Mouse (Mus musculus) retina, postnatal 1 day (tissue): Measurements from ENCODE around the gene Frmd8.

Experiments
- DNase-seq: peaks from one replicate; pipeline ENCODE4 v3.0.0-alpha.2; 2012

Frmd8 gene

DNA sequence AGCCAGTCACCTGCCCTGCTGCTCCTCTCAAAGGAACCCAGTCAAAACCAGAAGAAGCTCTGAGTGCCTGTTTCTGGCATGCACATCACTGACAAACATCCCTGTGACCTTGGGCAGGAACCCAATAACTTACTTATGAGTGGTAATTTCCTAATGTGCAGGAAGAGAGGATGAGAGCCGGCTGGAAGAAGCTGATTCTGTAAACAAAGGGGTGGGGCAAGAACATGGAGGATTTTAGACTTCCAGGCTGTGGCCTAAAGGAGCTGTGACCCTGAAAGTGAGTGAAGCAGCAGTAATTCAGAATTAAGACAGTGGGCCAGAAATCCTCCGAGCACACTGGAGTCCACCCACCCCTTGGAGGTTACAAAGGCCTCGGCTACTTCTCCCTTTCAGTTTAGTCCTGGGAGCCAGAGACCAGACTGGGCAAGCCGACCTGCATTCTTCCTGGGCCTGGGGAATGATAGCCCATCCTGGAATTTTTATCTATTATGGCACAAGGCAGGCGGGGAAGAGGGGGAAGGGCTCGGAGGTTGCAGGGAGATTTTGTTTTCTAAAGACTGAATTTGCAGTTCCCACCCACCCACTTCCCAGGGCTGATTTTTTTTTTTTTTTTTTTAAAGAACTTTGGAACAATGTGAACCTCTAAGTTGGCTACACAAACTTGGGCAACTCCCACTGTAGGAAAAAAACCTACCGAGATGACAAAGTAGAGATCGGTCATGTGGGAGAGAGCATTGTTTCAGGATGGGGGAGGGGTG is 68.8 kb downstream of the Frmd8 start:
- peak; percentile 71 for DNase-seq

DNA sequence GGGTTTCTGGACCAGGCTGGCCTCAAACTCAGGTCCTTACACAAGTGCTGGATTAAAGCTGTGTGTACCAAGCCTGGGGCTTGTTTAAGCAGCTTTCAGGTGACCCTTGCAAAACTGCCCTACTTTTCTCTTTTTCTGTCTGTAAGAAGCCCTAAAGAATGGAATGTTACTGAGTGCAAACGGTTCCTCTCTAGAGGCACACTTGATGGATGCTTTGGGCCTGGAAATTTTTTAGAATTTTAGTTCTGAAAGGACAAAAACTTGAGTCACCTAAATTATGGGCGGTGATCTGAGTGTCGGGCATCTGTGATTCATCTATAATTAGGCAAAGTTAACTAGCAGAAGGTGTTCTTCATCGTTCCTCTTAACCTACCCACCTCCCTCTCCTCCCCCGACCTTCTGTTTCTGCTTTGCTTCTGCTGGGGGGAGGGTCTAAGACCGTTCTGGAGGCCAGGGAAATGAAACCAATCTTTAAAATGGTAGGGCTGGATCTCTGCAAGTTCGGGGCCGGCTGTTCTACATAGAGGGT is 70.6 kb downstream of the Frmd8 start:
- DNase-seq: no peak

DNA sequence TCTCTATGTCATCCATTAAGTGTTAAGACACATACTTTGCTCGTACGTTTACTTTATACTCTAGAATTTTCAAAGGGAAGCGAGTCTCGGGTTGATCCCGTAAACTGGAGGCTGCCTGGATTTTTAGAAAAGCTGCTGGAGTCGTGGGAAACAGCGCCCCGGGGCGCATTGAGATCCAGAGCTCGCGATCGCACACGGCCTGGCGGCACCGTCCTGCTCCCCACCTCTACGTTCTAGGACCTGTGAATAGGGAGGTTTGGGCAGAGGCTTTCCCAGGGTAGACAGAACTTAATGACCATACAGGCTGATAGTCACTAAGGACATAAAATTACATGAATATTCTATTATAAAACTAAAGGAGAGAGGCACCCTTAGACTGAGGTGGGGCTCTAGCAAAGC is 71.2 kb downstream of the Frmd8 start:
- DNase-seq: no peak

DNA sequence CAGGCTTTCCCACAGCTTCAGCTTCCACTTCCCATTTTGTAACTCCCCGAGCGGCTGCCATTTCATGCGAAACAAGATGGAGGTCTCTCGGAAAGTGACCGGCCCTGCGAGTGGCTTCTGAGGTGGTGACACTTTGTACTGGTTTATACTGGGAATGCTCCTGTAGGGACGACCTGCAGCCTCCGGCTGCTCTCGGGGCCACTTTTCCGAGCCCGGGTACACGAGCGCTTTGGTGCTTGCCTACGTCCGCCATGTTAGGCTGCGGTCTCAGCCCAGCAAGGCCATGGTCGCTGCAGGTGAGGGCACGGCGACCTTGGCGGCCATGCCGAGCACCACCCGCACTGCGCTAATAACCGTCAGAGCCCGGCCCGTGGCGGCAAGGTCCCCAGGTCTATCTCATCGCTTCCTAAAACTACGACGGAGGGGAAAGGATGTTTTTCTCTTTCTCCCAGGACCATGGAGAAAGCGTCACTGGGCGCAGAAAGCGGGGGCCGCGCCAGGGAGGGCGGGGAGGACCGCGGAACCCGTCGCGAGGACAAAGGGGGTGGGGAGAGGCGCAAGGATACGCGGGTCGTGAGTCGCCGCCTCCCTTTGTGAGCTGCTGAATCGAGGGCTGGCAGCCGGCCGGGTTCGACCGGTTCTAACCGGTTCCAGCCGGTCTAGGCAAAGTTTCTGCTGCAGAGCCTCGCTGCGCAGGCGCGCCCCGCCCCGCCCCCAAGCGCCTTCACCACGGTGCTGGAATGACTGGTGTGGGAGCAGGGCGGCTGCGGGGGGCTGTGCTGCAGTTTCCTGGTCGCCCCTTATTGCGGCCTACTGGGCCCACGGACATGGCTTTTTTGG is 71.8 kb downstream of the Frmd8 start:
- peak; percentile 99 for DNase-seq

DNA sequence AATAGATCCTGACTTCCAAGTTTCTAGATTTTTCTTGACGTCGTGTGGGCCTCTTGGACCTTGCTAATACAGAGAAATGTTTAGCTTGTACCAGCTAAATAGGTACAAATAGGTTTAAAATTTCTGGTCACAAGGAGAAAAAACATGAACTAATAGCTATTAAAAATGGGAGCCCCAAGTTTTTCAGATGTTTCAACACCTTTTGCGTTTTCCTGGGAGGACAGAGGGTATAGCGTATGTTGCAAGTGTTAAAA is 72.4 kb downstream of the Frmd8 start:
- DNase-seq: no peak

DNA sequence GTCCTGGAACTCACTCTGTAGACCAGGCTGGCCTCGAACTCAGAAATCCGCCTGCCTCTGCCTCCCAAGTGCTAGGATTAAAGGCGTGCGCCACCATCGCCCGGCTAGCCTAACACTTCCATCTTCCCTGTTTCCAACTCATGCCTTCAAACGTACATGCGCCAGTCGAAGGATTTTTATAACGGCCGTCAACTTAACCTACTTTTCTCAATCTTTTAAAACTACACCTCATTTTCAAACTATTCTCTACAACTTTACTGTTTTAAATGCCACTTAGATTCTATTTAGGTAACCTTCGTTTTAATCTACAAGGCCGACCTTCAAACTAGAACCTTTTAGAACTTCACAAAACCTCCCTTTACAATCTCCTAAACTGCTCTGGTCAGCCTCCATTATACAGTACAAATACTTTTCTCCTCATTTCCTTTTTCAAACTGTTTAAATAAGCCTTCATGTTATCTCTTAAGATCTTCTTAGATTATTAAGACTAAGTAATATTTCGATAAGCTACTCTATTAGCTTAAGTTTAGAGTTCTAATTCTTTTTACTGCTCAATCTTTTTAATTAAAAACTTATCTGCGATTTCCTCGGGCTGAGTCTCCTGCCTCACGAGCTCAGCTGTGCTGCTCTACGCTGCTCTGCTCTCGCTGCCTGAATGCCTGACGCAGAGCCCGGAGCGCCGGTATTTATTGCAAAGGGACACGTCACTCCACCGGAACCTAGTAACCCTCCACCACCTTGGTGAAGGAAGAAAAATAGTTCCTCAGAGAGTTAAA is 72.9 kb downstream of the Frmd8 start:
- peak; percentile 98 for DNase-seq

DNA sequence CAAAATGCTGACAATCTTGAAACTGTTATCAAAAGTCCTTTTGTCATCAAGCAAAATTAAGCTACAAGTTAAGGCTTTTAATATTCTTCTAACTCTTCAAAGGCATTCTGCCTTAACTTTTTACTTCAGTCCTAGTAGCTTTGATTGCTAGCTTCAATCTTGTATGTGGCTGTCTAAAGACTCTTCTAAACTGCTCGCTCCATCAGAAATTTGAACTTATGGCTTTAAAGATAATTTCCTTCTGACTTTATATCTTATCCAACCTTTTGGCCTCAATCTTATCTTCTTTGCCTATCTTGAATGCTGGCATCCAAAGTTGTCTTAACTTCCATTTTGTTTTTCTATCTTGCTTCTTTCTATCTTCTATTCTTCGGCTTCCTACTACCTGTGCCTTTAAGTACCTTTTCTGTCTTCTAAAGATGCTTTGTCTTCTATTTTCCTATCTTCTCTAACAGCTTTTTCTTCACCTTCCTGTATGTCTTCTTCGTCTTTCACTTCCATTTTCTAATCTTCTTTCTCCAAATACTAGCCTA is 73.6 kb downstream of the Frmd8 start:
- DNase-seq: no peak

DNA sequence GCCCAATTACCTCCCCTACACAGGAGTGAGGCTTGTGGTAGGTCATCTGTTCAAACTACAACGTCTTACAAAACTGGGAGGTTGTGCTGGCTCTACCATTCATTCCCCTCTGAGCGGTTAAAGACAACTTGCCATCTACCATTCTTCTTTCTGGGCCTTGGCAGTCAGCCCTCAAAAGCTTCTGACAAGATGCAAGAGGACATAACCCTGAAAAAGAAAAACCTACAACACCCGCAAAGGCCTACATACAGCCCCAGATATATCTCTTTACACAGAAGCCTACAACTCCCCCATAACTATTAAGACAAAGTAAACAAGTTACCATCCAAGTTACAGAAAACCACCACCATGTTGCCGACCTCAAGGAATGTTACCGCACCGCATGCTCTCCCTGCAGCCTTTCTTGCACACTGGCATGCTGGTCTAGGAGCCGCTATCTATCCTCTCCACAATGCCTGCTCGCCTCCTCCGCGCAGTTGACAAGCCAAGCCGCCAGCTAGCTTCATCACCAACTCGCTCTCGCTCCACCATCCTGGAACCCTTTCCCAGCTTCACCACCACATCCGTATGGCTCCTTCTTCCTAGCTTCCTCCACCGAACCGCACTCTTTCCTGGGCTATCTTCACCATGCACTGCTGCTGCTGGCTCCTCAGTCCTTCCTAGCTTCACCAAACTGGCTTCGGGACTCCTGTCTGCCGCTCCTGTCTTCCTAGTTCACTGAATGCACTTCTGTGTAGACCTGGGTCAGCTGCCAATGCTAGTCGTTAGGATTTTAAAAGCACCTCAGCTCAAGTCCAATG is 74.2 kb downstream of the Frmd8 start:
- DNase-seq: no peak

DNA sequence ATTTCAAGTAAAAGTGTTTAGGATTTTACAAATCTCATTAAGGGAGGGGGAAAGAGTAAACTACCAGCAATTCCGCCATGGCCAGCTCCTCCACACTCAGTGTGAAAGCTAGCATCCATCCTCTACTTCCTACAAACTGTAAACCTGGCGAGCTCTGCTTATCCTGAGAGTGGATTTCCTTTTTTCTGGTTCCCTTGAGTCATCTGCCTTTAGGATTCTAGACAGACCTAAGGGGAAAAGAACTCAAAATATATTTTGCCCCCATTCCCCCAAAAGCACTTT is 74.8 kb downstream of the Frmd8 start:
- DNase-seq: no peak
